Comparison of ENCODE assay signal across 14 mouse cellular contexts in genomic region chr5:105146447-105146846, GRCm38 (mm10). TPM values are rescaled to one million over a fixed set of nuclear protein-coding genes. Genes with fewer than 3 reads are reported as not detected.
DNase-seq lines count a peak whose midpoint lies in the region; ATAC-seq and TF ChIP-seq lines count a peak whose summit lies in the region.
"Had no signal": no experiment of that assay in that cellular context is flagged by ENCODE, and none has a peak within 500 bp of the region (broad histone marks: within the 10 kb centered on the region; RNA-seq: fewer than 3 reads in every experiment).

No protein-coding gene starts in this region.

- no peak for TF ChIP-seq POLR2A in cortical plate, adult 2 months (IDR thresholded peaks at IDR 0.05; ENCODE audit: extremely low read depth, insufficient read depth, low read length)

- no peaks in the 10 kb centered on the region for H3K9me3 ChIP-seq in heart, embryonic 13.5 days
- H3K9me3 ChIP-seq in lung, postnatal 0 days (ENCODE audit: low read length) = no peaks in the 10 kb centered on the region
- H3K9me3 ChIP-seq: liver, embryonic 13.5 days; midbrain, embryonic 10.5 days had no signal

- no peaks in the 10 kb centered on the region for H3K27me3 ChIP-seq in heart, embryonic 13.5 days (replicated peaks)
- no peaks in the 10 kb centered on the region for H3K27me3 ChIP-seq in lung, postnatal 0 days (replicated peaks; ENCODE audit: insufficient read depth, low read length)
- H3K27me3 ChIP-seq: liver, embryonic 13.5 days had no signal

- no peak for TF ChIP-seq CTCF in left cerebral cortex, adult 2 months (IDR thresholded peaks at IDR 0.05)
- TF ChIP-seq CTCF in cortical plate, adult 2 months (IDR thresholded peaks at IDR 0.05; ENCODE audit: extremely low read depth, insufficient read depth, low read length) = no peak
- TF ChIP-seq CTCF in lung, postnatal 0 days (IDR thresholded peaks at IDR 0.05) = no peak

- no peaks in the 10 kb centered on the region for H3K36me3 ChIP-seq in heart, embryonic 13.5 days
- H3K36me3 ChIP-seq in lung, postnatal 0 days (ENCODE audit: insufficient read depth, low read length) = no peaks in the 10 kb centered on the region
- H3K36me3 ChIP-seq: liver, embryonic 13.5 days; midbrain, embryonic 10.5 days had no signal

- no peak for DNase-seq in left cerebral cortex, adult 2 months (ENCODE audit: extremely low spot score in 1 of 2, low spot score in 2 of 2)
- DNase-seq in left cerebral cortex, adult 8-10 months (ENCODE audit: low spot score in 2 of 2) = no peak
- peak; percentile 38 for DNase-seq in lung, postnatal 0 days (ENCODE audit: low spot score)
- no peak for DNase-seq in urinary bladder, postnatal 25 days (ENCODE audit: low spot score)
- no peak for DNase-seq in ovary, adult 18-20 months (ENCODE audit: low spot score)
- no peak for DNase-seq in frontal cortex, postnatal 10 days (ENCODE audit: low spot score in 2 of 2)
- DNase-seq: cerebellum, postnatal 25 days; liver, embryonic 13.5 days; thymus, adult 18-20 months had no signal

- H3K4me2 ChIP-seq in heart, embryonic 13.5 days = no peak overlapping the region
- no peak overlapping the region for H3K4me2 ChIP-seq in lung, postnatal 0 days (replicated peaks; ENCODE audit: low read depth, low read length)
- H3K4me2 ChIP-seq: liver, embryonic 13.5 days had no signal

- H3K4me3 ChIP-seq in left cerebral cortex, adult 2 months = no peak overlapping the region
- no peak overlapping the region for H3K4me3 ChIP-seq in cortical plate, adult 2 months (ENCODE audit: insufficient read depth, low read length)
- H3K4me3 ChIP-seq in heart, embryonic 13.5 days = no peak overlapping the region
- no peak overlapping the region for H3K4me3 ChIP-seq in lung, postnatal 0 days (ENCODE audit: low read depth, low read length)
- H3K4me3 ChIP-seq: liver, embryonic 13.5 days; midbrain, embryonic 10.5 days had no signal

- intact Hi-C loops in left cerebral cortex, adult 2 months (cut with DNase I) = no loop called here

- H3K9ac ChIP-seq in heart, embryonic 13.5 days = no peak overlapping the region
- H3K9ac ChIP-seq in lung, postnatal 0 days (replicated peaks; ENCODE audit: low read depth) = no peak overlapping the region
- H3K9ac ChIP-seq: liver, embryonic 13.5 days had no signal

- H3K4me1 ChIP-seq in cortical plate, adult 2 months (ENCODE audit: control insufficient read depth, insufficient read depth, low read length) = no peaks in the 10 kb centered on the region
- 0 out of 2 replicates have a peak, but pooled peaks cover 6% of the 10 kb centered on the region for H3K4me1 ChIP-seq in heart, embryonic 13.5 days
- H3K4me1 ChIP-seq in lung, postnatal 0 days (ENCODE audit: insufficient read depth, low read depth, low read length) = no peaks in the 10 kb centered on the region
- H3K4me1 ChIP-seq: liver, embryonic 13.5 days; midbrain, embryonic 10.5 days had no signal

- no peak for ATAC-seq in heart, embryonic 13.5 days (ENCODE audit: extremely low read depth, insufficient number of reproducible peaks, low FRiP score, low TSS enrichment)
- ATAC-seq in lung, postnatal 0 days = peak; percentile 81
- ATAC-seq: forebrain, embryonic 16.5 days had no signal

- peak overlapping the region; percentile 30; the same call in 1 of the 2 replicates for H3K27ac ChIP-seq in left cerebral cortex, adult 2 months
- H3K27ac ChIP-seq in cortical plate, adult 2 months (ENCODE audit: insufficient read depth, low read length) = peak overlapping the region; percentile 95
- H3K27ac ChIP-seq in heart, embryonic 13.5 days (replicated peaks) = peak overlapping the region; percentile 70
- H3K27ac ChIP-seq in lung, postnatal 0 days (ENCODE audit: low read length) = 0 out of 2 replicates have a peak overlapping the region, but pooled peaks have one; percentile 16
- H3K27ac ChIP-seq: liver, embryonic 13.5 days; midbrain, embryonic 10.5 days had no signal

- no peak for TF ChIP-seq EP300 in lung, postnatal 0 days (IDR thresholded peaks at IDR 0.05)

RNA-seq across cellular contexts. Expression of gene Gbp4, which starts 7.1 kb away (rescaled TPM):
- 1 to 10 TPM; 1.1 to 2.3 TPM for total RNA-seq in left cerebral cortex, adult 2 months (2021)
- 1 to 10 TPM in 3 of 4 experiments, under 1 TPM in 1; 0.86 to 3.2 (median 1.3) TPM for total RNA-seq in left cerebral cortex, adult 8-10 months (2022)
- 2.3 and 3.4 TPM in 2 replicates for polyA plus RNA-seq in cortical plate, adult 2 months (2012; rRNA removed)
- polyA plus RNA-seq in heart, embryonic 13.5 days (2015; fragmentation: Nextera tagmentation; extraction: Ambion mirVana) = 4.7 and 7.2 TPM in 2 replicates
- polyA plus RNA-seq in lung, postnatal 0 days (2015; fragmentation: Nextera tagmentation; extraction: Ambion mirVana) = 5.1 and 5.9 TPM in 2 replicates
- total RNA-seq: granulocyte monocyte progenitor cell, adult 5-6 weeks had no signal

RNA-seq across cellular contexts. Expression of gene Gbp8, which starts 7.1 kb away (rescaled TPM):
- total RNA-seq in left cerebral cortex, adult 2 months (2021) = not detected
- under 1 TPM in 2 of 4 experiments, not detected in 2; 0.21 to 0.25 TPM for total RNA-seq in left cerebral cortex, adult 8-10 months (2022)
- polyA plus RNA-seq in cortical plate, adult 2 months (2012; rRNA removed) = 0.17 and 0.44 TPM in 2 replicates
- 1.3 and 1.4 TPM in 2 replicates for polyA plus RNA-seq in heart, embryonic 13.5 days (2015; fragmentation: Nextera tagmentation; extraction: Ambion mirVana)
- polyA plus RNA-seq in lung, postnatal 0 days (2015; fragmentation: Nextera tagmentation; extraction: Ambion mirVana) = 0.70 and 0.78 TPM in 2 replicates
- total RNA-seq: granulocyte monocyte progenitor cell, adult 5-6 weeks had no signal

RNA-seq across cellular contexts. Expression of gene Gbp9, which starts 7.1 kb away (rescaled TPM):
- total RNA-seq in left cerebral cortex, adult 2 months (2021) = 1 to 10 TPM; 3.0 to 3.4 TPM
- total RNA-seq in left cerebral cortex, adult 8-10 months (2022) = 1 to 10 TPM; 2.7 to 4.7 (median 4.1) TPM
- 3.7 and 3.9 TPM in 2 replicates for polyA plus RNA-seq in cortical plate, adult 2 months (2012; rRNA removed)
- polyA plus RNA-seq in heart, embryonic 13.5 days (2015; fragmentation: Nextera tagmentation; extraction: Ambion mirVana) = 3.0 and 3.2 TPM in 2 replicates
- polyA plus RNA-seq in lung, postnatal 0 days (2015; fragmentation: Nextera tagmentation; extraction: Ambion mirVana) = 8.7 TPM in 2 replicates

Comparison
In these comparisons a context has a peak if more than half of its experiments do, and no peak if none do; other contexts are left out.
1. H3K27ac ChIP-seq: peak in every context shown above with its lines; median percentile 95 in cortical plate, adult 2 months; 70 in heart, embryonic 13.5 days; 30 in left cerebral cortex, adult 2 months; 16 in lung, postnatal 0 days.